Mouse (Mus musculus) embryonic facial prominence, embryonic 14.5 days (tissue): ENCODE measurements around the gene Gtpbp2. TPM values are rescaled to one million over a fixed set of nuclear protein-coding genes. Genes with fewer than 3 reads are reported as not detected.

Experiments
- ATAC-seq: fragments of 200-750 bp; cut with Nextera tagmentation; 2 replicates; pipeline ENCODE4 v1.8.0; 2017; ENCODE audit warnings: low read depth, moderate number of reproducible peaks, moderate TSS enrichment
- DNase-seq: peaks from one replicate; pipeline ENCODE4 v3.0.0-alpha.2; 2015; ENCODE audit warnings: low spot score
- H3K27ac ChIP-seq: fragments of 300-500 bp; sonication (generic); replicated peaks from 2 replicates; pipeline ENCODE4 v1.5.1; 2014; ENCODE audit warnings: low read depth, mild to moderate bottlenecking, low read length, moderate library complexity
- H3K27me3 ChIP-seq: fragments of 300-500 bp; sonication (generic); replicated peaks from 2 replicates; pipeline ENCODE4 v1.6.1; 2014; ENCODE audit warnings: low read length; ENCODE audit not compliant: control insufficient read depth, insufficient read depth
- H3K36me3 ChIP-seq: fragments of 300-500 bp; sonication (generic); 2 replicates; pipeline ENCODE4 v1.6.1; 2014; ENCODE audit warnings: low read length, mixed read lengths; ENCODE audit not compliant: control insufficient read depth, insufficient read depth
- H3K4me1 ChIP-seq: fragments of 300-500 bp; sonication (generic); 2 replicates; pipeline ENCODE4 v1.6.1; 2014; ENCODE audit warnings: antibody characterized with exemption, low read length; ENCODE audit not compliant: control insufficient read depth, insufficient read depth
- H3K4me2 ChIP-seq: fragments of 300-500 bp; sonication (generic); 2 replicates; pipeline ENCODE4 v1.6.1; 2014; ENCODE audit warnings: low read depth, mild to moderate bottlenecking, low read length, moderate library complexity, mixed read lengths
- H3K4me3 ChIP-seq: fragments of 300-500 bp; sonication (generic); 2 replicates; pipeline ENCODE4 v1.5.1; 2014; ENCODE audit warnings: low read depth, mild to moderate bottlenecking, low read length
- H3K9ac ChIP-seq: fragments of 300-500 bp; sonication (generic); 2 replicates; pipeline ENCODE4 v1.6.1; 2014; ENCODE audit warnings: low read depth, mild to moderate bottlenecking, low read length, moderate library complexity, mixed read lengths
- H3K9me3 ChIP-seq: fragments of 300-500 bp; sonication (generic); 2 replicates; pipeline ENCODE4 v1.6.1; 2016; ENCODE audit warnings: low read length; ENCODE audit not compliant: control insufficient read depth
- WGBS: fragments of 180-500 bp; shearing (Covaris S2); extraction: QIAGEN DNeasy Blood & Tissue Kit; methylation state at CpG from one replicate; pipeline ENCODE4 v1.1.7; 2014; 5-methylcytosine and 5-hydroxymethylcytosine counted together
- polyA plus RNA-seq: library from polyadenylated mRNA; unstranded; fragments of >200 nt; fragmentation: Nextera tagmentation; extraction: Ambion mirVana; gene quantifications from 2 replicates; pipeline ENCODE4 v1.2.1, GENCODE M21; 2014

Gene Gtpbp2
- polyA plus RNA-seq: 27.1 and 28.2 TPM in 2 replicates

DNA sequence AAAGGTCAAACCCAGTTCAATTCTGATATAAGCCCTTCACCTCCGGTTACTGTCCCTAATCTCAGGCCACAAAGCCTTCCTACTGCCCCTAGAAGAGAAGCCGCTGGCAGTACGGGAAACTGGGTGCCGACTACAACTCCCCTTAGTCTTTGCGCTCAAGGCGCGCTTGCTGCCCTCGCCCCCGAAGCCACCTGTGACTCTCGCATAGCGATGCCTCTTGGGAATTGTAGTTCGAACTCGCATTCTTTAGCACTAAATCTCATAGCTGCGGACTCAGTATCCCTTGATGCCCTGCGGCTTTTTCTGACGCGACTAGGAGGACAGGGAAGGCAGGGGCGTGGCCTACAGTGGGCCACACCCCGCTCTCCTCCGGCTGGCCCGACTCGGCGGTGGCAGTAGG is at the start of gene Gtpbp2:
Gene Gtpbp2 (plus strand): TSS at position 347 of the 400 bp plus-strand sequence.
- Histone ChIP-seq H3K4me3 (peak within 1 kb of the TSS; percentile 84), H3K4me2 (peak within 1 kb of the TSS; percentile 60), H3K27ac (peak within 1 kb of the TSS; percentile 84), H3K27me3 (no peaks in the 10 kb centered on the region), H3K9me3 (no peaks in the 10 kb centered on the region), H3K36me3 (peaks cover 27% of the 10 kb centered on the region), H3K4me1 (peaks cover 12% of the 10 kb centered on the region), H3K9ac (peak within 1 kb of the TSS; percentile 90)
- peak; percentile 100 for DNase-seq
- 0% methylated on average over 20 of the region's 23 CpGs for WGBS
- ATAC-seq: peak; percentile 95

GRCm38 (mm10) chr17:46115489-46115888 is 45.3 kb upstream of the Gtpbp2 start:
- H3K4me1 ChIP-seq: peaks cover 27% of the 10 kb centered on the region
- DNase-seq (no peak), ATAC-seq (no peak)
- H3K36me3 ChIP-seq: peaks cover 26% of the 10 kb centered on the region
- H3K9me3 ChIP-seq: no peaks in the 10 kb centered on the region
- no peak overlapping the region for H3K4me2 ChIP-seq
- WGBS: 35% methylated on average over 2 of the region's 2 CpGs
- peak overlapping the region; percentile 61 for H3K27ac ChIP-seq
- H3K4me3 ChIP-seq: no peak overlapping the region
- H3K9ac ChIP-seq: no peak overlapping the region; the same call in 1 of the 2 replicates
- no peaks in the 10 kb centered on the region for H3K27me3 ChIP-seq

GRCm38 (mm10) chr17:46116138-46116537 is 44.7 kb upstream of the Gtpbp2 start:
- Histone ChIP-seq H3K36me3 (peaks cover 26% of the 10 kb centered on the region), H3K4me2 (no peak overlapping the region), H3K27ac (peak overlapping the region; percentile 61), H3K27me3 (no peaks in the 10 kb centered on the region), H3K9me3 (no peaks in the 10 kb centered on the region), H3K4me3 (no peak overlapping the region), H3K9ac (no peak overlapping the region), H3K4me1 (peaks cover 27% of the 10 kb centered on the region)
- ATAC-seq (peak; percentile 58), DNase-seq (peak; percentile 48)
- 47% methylated on average over 11 of the region's 11 CpGs for WGBS

DNA sequence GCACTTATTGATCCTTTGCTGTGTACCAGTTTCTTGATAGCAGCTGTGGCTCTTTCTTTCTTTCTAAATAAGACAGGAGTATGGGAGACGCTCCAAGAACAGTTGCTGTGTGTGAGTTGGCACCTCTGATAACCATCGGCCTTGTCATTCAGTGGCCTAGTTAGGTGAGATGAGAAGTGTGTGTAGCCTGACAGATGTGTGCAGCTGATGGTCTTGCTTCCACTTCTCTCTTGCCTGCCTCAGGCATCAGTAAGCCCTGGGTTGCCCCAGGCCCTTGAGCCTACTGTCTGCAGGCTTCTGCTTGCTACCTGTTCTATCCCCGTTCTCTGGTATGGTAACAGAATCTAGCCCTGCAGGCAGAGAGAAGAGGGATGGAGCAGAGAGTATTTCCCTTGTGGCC is 44.0 kb upstream of the Gtpbp2 start:
- no peak overlapping the region for H3K4me2 ChIP-seq
- H3K27me3 ChIP-seq: no peaks in the 10 kb centered on the region
- H3K27ac ChIP-seq: peak overlapping the region; percentile 61
- WGBS: 72% methylated on average over 3 of the region's 3 CpGs
- peaks cover 21% of the 10 kb centered on the region; the same call in 1 of the 2 replicates for H3K4me1 ChIP-seq
- ATAC-seq: no peak
- H3K4me3 ChIP-seq: no peak overlapping the region
- no peaks in the 10 kb centered on the region for H3K9me3 ChIP-seq
- DNase-seq: no peak
- no peak overlapping the region for H3K9ac ChIP-seq
- H3K36me3 ChIP-seq: peaks cover 27% of the 10 kb centered on the region

DNA sequence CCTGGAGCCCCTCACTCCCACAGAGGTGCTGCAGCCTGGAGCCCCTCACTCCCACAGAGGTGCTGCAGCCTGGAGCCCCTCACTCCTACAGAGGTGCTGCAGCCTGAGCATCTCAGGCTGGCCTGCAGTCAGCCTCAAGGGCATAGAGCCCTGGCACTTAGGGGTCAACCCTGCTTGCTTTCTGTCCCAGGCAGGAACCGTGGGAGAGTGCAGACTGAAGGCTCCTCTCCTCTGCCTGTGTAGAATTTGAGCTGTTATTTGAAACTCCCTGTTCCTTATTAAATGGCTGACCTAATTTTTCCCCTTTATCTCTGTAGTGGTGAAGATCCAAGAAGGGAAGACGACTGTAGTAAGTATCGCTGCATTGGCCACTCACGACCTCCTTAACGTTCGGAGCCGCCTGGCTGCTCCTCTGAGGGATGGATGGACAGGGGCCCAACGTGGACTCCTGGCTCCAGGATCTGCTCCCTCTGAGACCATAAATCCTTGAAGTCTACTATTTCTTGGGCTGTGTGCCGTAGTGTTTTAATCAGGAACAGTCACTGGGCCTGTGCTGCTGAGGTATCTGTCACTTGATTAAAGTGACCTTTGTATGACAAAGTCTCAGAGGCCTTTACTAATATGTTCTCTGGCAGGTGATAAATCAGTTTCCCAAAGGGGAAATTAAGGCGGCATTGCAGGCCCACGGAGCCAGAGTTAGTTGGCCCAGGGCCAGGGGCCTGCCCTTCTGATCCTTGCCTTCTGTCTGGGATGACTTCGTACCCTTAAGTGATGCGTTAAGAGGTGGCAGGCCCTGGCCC is 43.0 kb upstream of the Gtpbp2 start:
- 69% methylated on average over 13 of the region's 13 CpGs for WGBS
- Histone ChIP-seq H3K9ac (no peak overlapping the region), H3K36me3 (peaks cover 36% of the 10 kb centered on the region), H3K4me1 (peaks cover 19% of the 10 kb centered on the region; the same call in 1 of the 2 replicates), H3K4me3 (no peak overlapping the region), H3K27me3 (no peaks in the 10 kb centered on the region), H3K9me3 (no peaks in the 10 kb centered on the region), H3K4me2 (no peak overlapping the region), H3K27ac (no peak overlapping the region)
- DNase-seq (no peak), ATAC-seq (no peak)

GRCm38 (mm10) chr17:46118423-46118850 is 42.4 kb upstream of the Gtpbp2 start:
- DNase-seq: peak; percentile 19
- Histone ChIP-seq H3K9ac (no peak overlapping the region), H3K36me3 (peaks cover 39% of the 10 kb centered on the region), H3K27me3 (no peaks in the 10 kb centered on the region), H3K27ac (no peak overlapping the region), H3K9me3 (no peaks in the 10 kb centered on the region), H3K4me1 (peaks cover 19% of the 10 kb centered on the region; the same call in 1 of the 2 replicates), H3K4me3 (no peak overlapping the region), H3K4me2 (no peak overlapping the region)
- no peak for ATAC-seq
- 79% methylated on average over 4 of the region's 4 CpGs for WGBS

- no peak for ATAC-seq
- WGBS: 85% methylated on average over 10 of the region's 10 CpGs
- peaks cover 49% of the 10 kb centered on the region for H3K36me3 ChIP-seq
These were observed 41.2 kb upstream of the Gtpbp2 start for GRCm38 (mm10) chr17:46119641-46120040.

DNA sequence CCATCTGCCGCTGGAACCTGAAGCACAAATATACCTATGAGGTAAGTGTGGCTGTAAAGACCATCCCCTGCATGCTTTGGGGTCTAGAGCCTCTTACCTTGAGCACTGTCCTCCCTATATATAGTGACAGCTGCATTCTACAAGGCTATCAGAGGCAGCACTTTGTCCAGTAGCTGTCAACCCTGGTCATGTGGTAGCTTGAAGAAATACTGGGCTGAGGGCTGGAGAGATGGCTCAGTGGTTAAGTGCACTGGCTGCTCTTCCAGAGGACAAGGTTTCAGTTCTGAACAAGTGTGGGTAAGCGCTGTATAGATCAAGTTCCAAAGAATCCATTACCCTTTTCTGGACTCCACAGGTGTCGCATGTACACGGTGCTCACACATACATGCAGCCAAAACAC is 38.0 kb upstream of the Gtpbp2 start:
- ATAC-seq (no peak), DNase-seq (no peak)
- H3K27me3 ChIP-seq: no peaks in the 10 kb centered on the region
- 0 out of 2 replicates have a peak, but pooled peaks cover 5% of the 10 kb centered on the region for H3K4me1 ChIP-seq
- 96% methylated on average over 4 of the region's 4 CpGs for WGBS
- no peaks in the 10 kb centered on the region for H3K9me3 ChIP-seq
- H3K36me3 ChIP-seq: peaks cover 79% of the 10 kb centered on the region
- H3K4me3 ChIP-seq: no peak overlapping the region
- H3K4me2 ChIP-seq: no peak overlapping the region
- no peak overlapping the region for H3K9ac ChIP-seq
- no peak overlapping the region for H3K27ac ChIP-seq

More at GRCm38 (mm10) chr17:46119641-46120040, 41.2 kb upstream of the Gtpbp2 start:
- H3K9ac ChIP-seq: no peak overlapping the region
- no peak overlapping the region for H3K4me2 ChIP-seq
- peaks cover 19% of the 10 kb centered on the region; the same call in 1 of the 2 replicates for H3K4me1 ChIP-seq
- no peaks in the 10 kb centered on the region for H3K9me3 ChIP-seq
- no peak overlapping the region for H3K27ac ChIP-seq
- H3K27me3 ChIP-seq: no peaks in the 10 kb centered on the region
- no peak overlapping the region for H3K4me3 ChIP-seq
- DNase-seq: no peak
